Mouse (Mus musculus) forebrain, postnatal 0 days (tissue): ENCODE measurements around the gene BC004004. TPM values are rescaled to one million over a fixed set of nuclear protein-coding genes. Genes with fewer than 3 reads are reported as not detected.
A peak's percentile ranks its signal among the peaks of the same experiment; 100 is the strongest.

Source experiments
- ATAC-seq: fragments of 200-750 bp; cut with Nextera tagmentation; 2 replicates; pipeline ENCODE4 v1.8.0; 2017; ENCODE audit warnings: mild to moderate bottlenecking, moderate library complexity
- DNase-seq: peaks from one replicate; pipeline ENCODE4 v3.0.0-alpha.2; 2015
- H3K27ac ChIP-seq: fragments of 300-500 bp; sonication (generic); 2 replicates; pipeline ENCODE4 v1.5.1; 2014; ENCODE audit warnings: low read depth, mild to moderate bottlenecking, antibody characterized with exemption, low read length, moderate library complexity, mixed read lengths
- H3K27me3 ChIP-seq: fragments of 300-500 bp; sonication (generic); 2 replicates; pipeline ENCODE4 v1.6.1; 2014; ENCODE audit warnings: mild to moderate bottlenecking, low read length, mixed read lengths; ENCODE audit not compliant: insufficient read depth
- H3K36me3 ChIP-seq: fragments of 300-500 bp; sonication (generic); 2 replicates; pipeline ENCODE4 v1.6.1; 2014; ENCODE audit warnings: mild to moderate bottlenecking, moderate library complexity; ENCODE audit not compliant: insufficient read depth
- H3K4me1 ChIP-seq: fragments of 300-500 bp; sonication (generic); 2 replicates; pipeline ENCODE4 v1.6.1; 2014; ENCODE audit warnings: antibody characterized with exemption; ENCODE audit not compliant: insufficient read depth
- H3K4me2 ChIP-seq: fragments of 300-500 bp; sonication (generic); 2 replicates; pipeline ENCODE4 v1.6.1; 2014; ENCODE audit warnings: low read depth, mild to moderate bottlenecking, moderate library complexity
- H3K4me3 ChIP-seq: fragments of 300-500 bp; sonication (generic); 2 replicates; pipeline ENCODE4 v1.5.1; 2014; ENCODE audit warnings: low read depth, low read length, mixed read lengths
- H3K9ac ChIP-seq: fragments of 300-500 bp; sonication (generic); 2 replicates; pipeline ENCODE4 v1.6.1; 2014; ENCODE audit warnings: mild to moderate bottlenecking
- H3K9me3 ChIP-seq: fragments of 300-500 bp; sonication (generic); 2 replicates; pipeline ENCODE4 v1.6.1; 2016; ENCODE audit warnings: low read length
- CTCF ChIP-seq: sonication (generic); IDR thresholded peaks from 2 replicates; pipeline ENCODE4 v1.5.1; 2016; ENCODE audit warnings: antibody characterized with exemption, control low read depth, low read depth
- WGBS: fragments of 180-500 bp; shearing (Covaris S2); extraction: QIAGEN DNeasy Blood & Tissue Kit; methylation state at CpG from one replicate; pipeline ENCODE4 v1.1.7; 2014; 5-methylcytosine and 5-hydroxymethylcytosine counted together
- polyA plus RNA-seq: library from polyadenylated mRNA; unstranded; fragments of >200 nt; fragmentation: Nextera tagmentation; extraction: Ambion mirVana; gene quantifications from 2 replicates; pipeline ENCODE4 v1.2.1, GENCODE M21; 2015
- total RNA-seq: library from RNA; depleted of rRNA; stranded (reverse); fragments of >200 nt; gene quantifications from 2 replicates; pipeline ENCODE4 v1.2.3, GENCODE M21; 2014

BC004004 gene
- total and polyA plus RNA-seq, 2 experiments from 2014 or later: 128 to 153 TPM

- ATAC-seq (no peak), DNase-seq (no peak)
- H3K4me1 ChIP-seq: no peaks in the 10 kb centered on the region
- no peak overlapping the region for H3K27ac ChIP-seq
- H3K9me3 ChIP-seq: no peaks in the 10 kb centered on the region
- no peak overlapping the region for H3K4me2 ChIP-seq
- H3K36me3 ChIP-seq: peaks cover 70% of the 10 kb centered on the region
- no peak overlapping the region for H3K9ac ChIP-seq
- no peak overlapping the region for H3K4me3 ChIP-seq
- WGBS: 86% methylated on average over 10 of the region's 10 CpGs
- H3K27me3 ChIP-seq: no peaks in the 10 kb centered on the region
- TF ChIP-seq CTCF: no peak
Measured at GRCm38 (mm10) chr17:29297321-29297720, 28.7 kb downstream of the BC004004 start.

DNA sequence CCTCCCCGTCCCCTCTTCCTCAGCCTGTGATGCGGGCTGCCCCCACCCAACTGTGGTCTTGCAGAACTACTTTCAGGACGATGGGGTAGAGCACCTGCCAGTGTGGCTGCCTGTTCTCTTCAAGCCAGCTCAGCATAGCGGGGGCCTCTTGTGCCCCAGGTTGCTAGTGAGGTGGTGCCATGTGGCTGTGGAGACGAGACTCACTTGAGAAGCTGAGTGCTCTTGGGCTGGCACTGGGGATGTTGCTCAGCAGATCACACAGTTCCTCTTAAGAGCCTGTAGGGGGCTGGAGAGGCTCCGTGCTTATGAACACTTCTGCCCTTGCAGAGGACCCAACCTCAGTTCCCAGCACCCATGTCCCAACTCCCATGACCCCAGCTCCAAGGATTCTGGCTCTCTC lies 29.2 kb downstream of the BC004004 start:
- H3K27ac ChIP-seq: no peak overlapping the region
- TF ChIP-seq CTCF: peak; percentile 22; the same call in 1 of the 2 replicates
- H3K9ac ChIP-seq: no peak overlapping the region
- H3K27me3 ChIP-seq: no peaks in the 10 kb centered on the region
- WGBS: 88% methylated on average over 6 of the region's 6 CpGs
- H3K9me3 ChIP-seq: no peaks in the 10 kb centered on the region
- no peak overlapping the region for H3K4me3 ChIP-seq
- ATAC-seq (no peak), DNase-seq (no peak)
- peaks cover 69% of the 10 kb centered on the region for H3K36me3 ChIP-seq
- H3K4me2 ChIP-seq: no peak overlapping the region
- no peaks in the 10 kb centered on the region for H3K4me1 ChIP-seq

- Histone ChIP-seq H3K4me2 (no peak overlapping the region), H3K4me1 (no peaks in the 10 kb centered on the region), H3K4me3 (no peak overlapping the region), H3K9me3 (no peaks in the 10 kb centered on the region), H3K27me3 (no peaks in the 10 kb centered on the region), H3K27ac (no peak overlapping the region), H3K36me3 (peaks cover 62% of the 10 kb centered on the region), H3K9ac (no peak overlapping the region)
- ATAC-seq: no peak
- no peak for TF ChIP-seq CTCF
- 88% methylated on average over 4 of the region's 4 CpGs for WGBS
- DNase-seq: no peak
Measured at GRCm38 (mm10) chr17:29299282-29299681, 30.7 kb downstream of the BC004004 start.

DNA sequence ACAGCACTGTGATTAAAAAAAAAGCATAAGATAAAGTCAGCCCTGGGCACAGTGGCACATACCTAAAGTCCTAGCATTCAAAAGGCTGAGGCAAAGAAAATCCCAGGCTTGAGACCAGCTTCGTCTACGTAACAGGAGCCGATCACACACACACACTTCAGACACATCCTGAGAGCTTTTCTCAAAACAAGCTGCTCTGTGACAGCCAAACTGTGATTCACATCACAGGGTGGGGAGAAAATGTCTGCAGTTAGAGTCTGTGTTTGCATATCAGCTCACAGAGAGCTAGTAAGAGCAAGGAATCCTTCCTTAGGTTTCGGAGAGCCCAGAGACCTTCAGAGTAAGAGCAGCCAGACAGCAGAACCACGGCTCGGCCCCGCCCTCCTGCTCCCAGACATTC lies 32.3 kb downstream of the BC004004 start:
- H3K36me3 ChIP-seq: peaks cover 45% of the 10 kb centered on the region
- no peaks in the 10 kb centered on the region for H3K9me3 ChIP-seq
- no peak overlapping the region for H3K27ac ChIP-seq
- no peak overlapping the region for H3K4me3 ChIP-seq
- 91% methylated on average over 7 of the region's 7 CpGs for WGBS
- no peaks in the 10 kb centered on the region for H3K27me3 ChIP-seq
- ATAC-seq (peak; percentile 36; the same call in 1 of the 2 replicates), DNase-seq (no peak)
- H3K9ac ChIP-seq: no peak overlapping the region
- no peaks in the 10 kb centered on the region for H3K4me1 ChIP-seq
- no peak for TF ChIP-seq CTCF
- H3K4me2 ChIP-seq: no peak overlapping the region

DNA sequence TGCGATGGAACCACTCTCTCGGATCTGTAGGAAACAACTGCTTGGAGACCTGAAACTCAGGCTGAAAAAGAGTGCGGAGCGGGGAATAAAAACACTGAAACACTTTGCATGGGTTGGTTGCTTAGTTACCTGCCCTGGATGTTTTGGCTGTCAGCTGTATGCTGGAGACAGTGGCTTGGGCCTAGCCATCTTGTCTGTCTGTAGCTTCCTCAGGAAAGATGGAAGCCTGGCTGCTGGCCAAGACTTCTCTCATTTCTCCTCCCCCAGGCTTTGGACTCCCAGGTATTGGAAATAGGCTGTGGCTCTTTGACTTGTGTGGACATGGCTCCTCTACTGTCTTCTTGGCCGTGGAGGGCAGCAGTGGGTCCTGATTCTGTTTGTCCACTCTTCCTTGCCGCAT lies 32.8 kb downstream of the BC004004 start:
- Histone ChIP-seq H3K4me1 (no peaks in the 10 kb centered on the region), H3K9ac (no peak overlapping the region), H3K9me3 (no peaks in the 10 kb centered on the region), H3K36me3 (peaks cover 40% of the 10 kb centered on the region), H3K4me3 (no peak overlapping the region), H3K4me2 (no peak overlapping the region), H3K27me3 (no peaks in the 10 kb centered on the region), H3K27ac (no peak overlapping the region)
- DNase-seq: no peak
- WGBS: 90% methylated on average over 6 of the region's 6 CpGs
- ATAC-seq: no peak
- TF ChIP-seq CTCF: no peak

GRCm38 (mm10) chr17:29302149-29302548 lies 33.6 kb downstream of the BC004004 start:
- Histone ChIP-seq H3K9ac (no peak overlapping the region), H3K4me2 (no peak overlapping the region), H3K4me3 (no peak overlapping the region), H3K27me3 (no peaks in the 10 kb centered on the region), H3K9me3 (no peaks in the 10 kb centered on the region), H3K36me3 (peaks cover 34% of the 10 kb centered on the region), H3K4me1 (no peaks in the 10 kb centered on the region), H3K27ac (no peak overlapping the region)
- WGBS: 85% methylated on average over 5 of the region's 5 CpGs
- no peak for DNase-seq
- ATAC-seq: no peak
- TF ChIP-seq CTCF: no peak

GRCm38 (mm10) chr17:29303087-29303486 lies 34.5 kb downstream of the BC004004 start:
- peaks cover 30% of the 10 kb centered on the region for H3K36me3 ChIP-seq
- H3K4me2 ChIP-seq: no peak overlapping the region
- TF ChIP-seq CTCF: peak; percentile 48
- H3K27me3 ChIP-seq: no peaks in the 10 kb centered on the region
- WGBS: 58% methylated on average over 3 of the region's 3 CpGs
- H3K4me1 ChIP-seq: no peaks in the 10 kb centered on the region
- no peak overlapping the region for H3K27ac ChIP-seq
- DNase-seq (no peak), ATAC-seq (peak; percentile 56; the same call in 1 of the 2 replicates)
- no peak overlapping the region for H3K4me3 ChIP-seq
- no peaks in the 10 kb centered on the region for H3K9me3 ChIP-seq
- no peak overlapping the region for H3K9ac ChIP-seq

DNA sequence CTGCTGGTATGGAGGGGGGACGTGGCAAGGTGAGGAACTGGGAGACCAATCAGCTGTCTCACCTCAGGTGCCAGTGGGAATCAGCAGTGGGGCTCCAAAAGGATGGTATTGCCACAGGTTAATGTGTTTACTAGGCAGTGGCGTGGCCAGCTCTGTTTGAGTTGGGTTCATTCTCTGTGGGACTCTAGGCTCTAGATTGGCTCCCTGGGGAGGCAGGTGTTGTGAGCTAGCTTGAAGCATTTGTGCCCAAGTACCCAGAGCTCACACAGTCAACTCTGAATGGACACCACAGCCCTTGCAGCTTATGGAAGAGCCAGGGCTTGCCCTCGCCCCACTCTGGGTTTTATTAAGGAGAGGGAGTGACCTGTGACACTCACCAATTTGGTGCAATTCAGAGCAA lies 35.3 kb downstream of the BC004004 start:
- 79% methylated on average over 3 of the region's 3 CpGs for WGBS
- no peak for ATAC-seq
- no peak overlapping the region for H3K27ac ChIP-seq
- TF ChIP-seq CTCF: no peak
- H3K4me3 ChIP-seq: no peak overlapping the region
- peaks cover 25% of the 10 kb centered on the region for H3K36me3 ChIP-seq
- H3K9ac ChIP-seq: no peak overlapping the region
- H3K9me3 ChIP-seq: no peaks in the 10 kb centered on the region
- H3K4me2 ChIP-seq: no peak overlapping the region
- H3K27me3 ChIP-seq: no peaks in the 10 kb centered on the region
- DNase-seq: no peak
- H3K4me1 ChIP-seq: no peaks in the 10 kb centered on the region
